Mouse (Mus musculus) heart, embryonic 14.5 days (tissue): ENCODE data around the gene Cdt1. TPM values are rescaled to one million over a fixed set of nuclear protein-coding genes. Genes with fewer than 3 reads are reported as not detected.

Experiments
- ATAC-seq: fragments of 200-750 bp; cut with Nextera tagmentation; 2 replicates; pipeline ENCODE4 v1.8.0; 2017; ENCODE audit warnings: low read depth, moderate TSS enrichment; ENCODE audit not compliant: insufficient number of reproducible peaks, insufficient read depth, low FRiP score
- H3K27ac ChIP-seq, 2 experiments: fragments of 200-500 bp in 1 of 2; fragments of 300-500 bp in 1 of 2; sonication (generic) in 1 of 2; replicated peaks in 1 of 2; 2 replicates each; pipeline ENCODE4 v1.5.1; 2012 to 2014; ENCODE audit warnings: low read depth in 2 of 2, low read length in 2 of 2, control low read depth in 1 of 2, mild to moderate bottlenecking in 1 of 2, mixed read lengths in 1 of 2; ENCODE audit not compliant: control insufficient read depth in 1 of 2, insufficient read depth in 1 of 2
- H3K27me3 ChIP-seq: fragments of 300-500 bp; sonication (generic); 2 replicates; pipeline ENCODE4 v1.6.1; 2014; ENCODE audit warnings: mild to moderate bottlenecking, low read length, control low read depth; ENCODE audit not compliant: control insufficient read depth, insufficient read depth
- H3K36me3 ChIP-seq: fragments of 300-500 bp; sonication (generic); 2 replicates; pipeline ENCODE4 v1.6.1; 2014; ENCODE audit warnings: mild to moderate bottlenecking, control low read depth, low read length, mixed read lengths; ENCODE audit not compliant: control insufficient read depth, insufficient read depth
- H3K4me1 ChIP-seq, 2 experiments: fragments of 200-500 bp in 1 of 2; fragments of 300-500 bp in 1 of 2; sonication (generic) in 1 of 2; 2 replicates each; pipeline ENCODE4 v1.6.1; 2012 to 2014; ENCODE audit warnings: low read length in 2 of 2, control low read depth in 1 of 2, mixed read lengths in 1 of 2; ENCODE audit not compliant: control insufficient read depth in 2 of 2, insufficient read depth in 2 of 2
- H3K4me2 ChIP-seq: fragments of 300-500 bp; sonication (generic); 2 replicates; pipeline ENCODE4 v1.6.1; 2014; ENCODE audit warnings: mild to moderate bottlenecking, low read length
- H3K4me3 ChIP-seq, 2 experiments: fragments of 200-500 bp in 1 of 2; fragments of 300-500 bp in 1 of 2; sonication (generic) in 1 of 2; 2 replicates each; pipeline ENCODE4 v1.5.1; 2012 to 2014; ENCODE audit warnings: low read length in 2 of 2, mild to moderate bottlenecking in 2 of 2, control low read depth in 1 of 2, low read depth in 1 of 2, moderate library complexity in 1 of 2; ENCODE audit not compliant: control insufficient read depth in 1 of 2, insufficient read depth in 1 of 2
- H3K9ac ChIP-seq: fragments of 300-500 bp; sonication (generic); 2 replicates; pipeline ENCODE4 v1.6.1; 2014; ENCODE audit warnings: mild to moderate bottlenecking, low read length
- H3K9me3 ChIP-seq: fragments of 300-500 bp; sonication (generic); 2 replicates; pipeline ENCODE4 v1.6.1; 2016; ENCODE audit warnings: low read length, control low read depth; ENCODE audit not compliant: control insufficient read depth
- WGBS: fragments of 180-500 bp; shearing (Covaris S2); extraction: QIAGEN DNeasy Blood & Tissue Kit; methylation state at CpG from one replicate; pipeline ENCODE4 v1.1.7; 2014; 5-methylcytosine and 5-hydroxymethylcytosine counted together
- polyA plus RNA-seq: library from polyadenylated mRNA; unstranded; fragments of >200 nt; fragmentation: Nextera tagmentation; extraction: Ambion mirVana; gene quantifications from 2 replicates; pipeline ENCODE4 v1.2.1, GENCODE M21; 2014

Gene Cdt1
- 23.2 and 27.6 TPM in 2 replicates for polyA plus RNA-seq

- Histone ChIP-seq H3K27ac (peak within 1 kb of the TSS; percentile 90 to 94), H3K9me3 (no peaks in the 10 kb centered on the region), H3K4me2 (peak within 1 kb of the TSS; percentile 92), H3K4me3 (peak within 1 kb of the TSS; percentile 71 to 88), H3K9ac (peak within 1 kb of the TSS; percentile 93), H3K36me3 (peaks cover 33% of the 10 kb centered on the region), H3K4me1 (peaks cover 14 to 24% of the 10 kb centered on the region in 2 experiments), H3K27me3 (no peaks in the 10 kb centered on the region)
- ATAC-seq: peak; percentile 92
- under 1% methylated on average over 62 of the region's 62 CpGs for WGBS
These were observed at the start of gene Cdt1 for GRCm38 (mm10) chr8:122567361-122568108. Cdt1 (plus strand) TSS chr8:122568015.

DNA sequence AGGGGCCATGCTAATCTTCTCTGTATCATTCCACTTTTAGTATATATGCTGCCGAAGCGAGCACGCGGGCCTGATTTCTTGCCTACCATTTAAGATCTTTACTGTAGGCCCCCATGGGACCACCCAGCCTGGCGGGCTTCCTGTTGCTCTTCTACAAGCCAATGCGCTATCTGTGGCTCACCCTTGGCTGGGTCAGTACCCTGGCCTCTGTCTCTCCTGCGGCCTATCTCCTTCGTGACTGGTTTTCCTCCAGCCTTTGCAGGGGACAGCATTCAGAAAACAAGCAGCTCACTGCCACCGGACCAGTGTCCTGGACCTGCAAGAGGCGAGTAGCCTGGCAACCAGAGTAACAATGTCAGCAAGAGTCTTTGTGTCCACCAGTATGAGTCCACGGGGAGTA lies 47.2 kb upstream of the Cdt1 start:
- no peaks in the 10 kb centered on the region for H3K36me3 ChIP-seq
- no peaks in the 10 kb centered on the region for H3K27me3 ChIP-seq
- no peak overlapping the region; the same call in 1 of the 2 replicates for H3K9ac ChIP-seq
- no peak for ATAC-seq
- no peak overlapping the region for H3K4me3 ChIP-seq
- H3K9me3 ChIP-seq: no peaks in the 10 kb centered on the region
- 58% methylated on average over 11 of the region's 11 CpGs for WGBS
- H3K4me2 ChIP-seq: no peak overlapping the region
- peaks cover 58 to 80% of the 10 kb centered on the region in 2 experiments for H3K4me1 ChIP-seq
- peak overlapping the region; percentile 0 to 90; a peak in 3 of 4 replicates for H3K27ac ChIP-seq

- no peaks in the 10 kb centered on the region for H3K9me3 ChIP-seq
- 25% methylated on average over 14 of the region's 14 CpGs for WGBS
- peak overlapping the region; percentile 80 to 83 for H3K27ac ChIP-seq
- no peaks in the 10 kb centered on the region for H3K27me3 ChIP-seq
- H3K36me3 ChIP-seq: no peaks in the 10 kb centered on the region
- H3K9ac ChIP-seq: peak overlapping the region; percentile 66
- ATAC-seq: no peak
- no peak overlapping the region for H3K4me3 ChIP-seq
- H3K4me2 ChIP-seq: peak overlapping the region; percentile 54
- peaks cover 64 to 79% of the 10 kb centered on the region in 2 experiments for H3K4me1 ChIP-seq
These were observed 44.8 kb upstream of the Cdt1 start for GRCm38 (mm10) chr8:122522796-122523651.

DNA sequence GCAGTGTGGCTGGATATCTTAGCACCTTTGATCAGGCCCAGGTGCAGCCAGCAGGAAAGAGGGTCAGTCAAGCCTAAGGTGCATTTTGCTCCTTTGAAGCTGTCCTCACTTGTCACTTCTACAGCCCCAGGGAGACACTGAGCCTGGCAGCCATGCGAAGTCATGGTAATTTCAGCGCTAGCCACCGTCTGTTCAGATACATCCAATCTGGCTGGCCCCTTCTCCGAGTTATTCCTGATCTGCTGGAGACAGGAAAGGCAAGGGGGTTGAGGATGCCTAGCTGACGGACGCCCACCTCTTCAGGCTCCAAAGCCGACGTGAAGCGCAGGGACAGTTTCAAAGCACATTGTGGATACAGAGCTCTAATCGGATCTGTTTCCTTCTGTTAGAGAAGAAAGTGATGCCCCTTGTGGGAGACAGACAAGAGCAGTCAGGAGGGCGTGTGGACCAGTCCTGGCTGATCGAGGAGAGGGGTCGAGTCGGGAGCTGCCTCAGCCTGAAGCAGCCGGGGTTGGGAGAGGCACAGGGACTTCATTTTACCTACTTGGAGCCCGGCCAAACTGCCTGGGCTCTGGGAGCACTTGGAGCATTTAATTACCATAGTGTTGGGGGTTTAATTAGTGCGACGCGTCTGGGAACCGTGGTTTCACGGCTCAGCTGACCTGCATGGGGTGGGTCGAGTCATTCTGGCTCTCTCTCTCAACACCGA lies 44.0 kb upstream of the Cdt1 start:
- Histone ChIP-seq H3K27me3 (no peaks in the 10 kb centered on the region), H3K4me1 (peaks cover 56 to 71% of the 10 kb centered on the region in 2 experiments), H3K27ac (peak overlapping the region; percentile 80 to 83), H3K36me3 (no peaks in the 10 kb centered on the region), H3K9me3 (no peaks in the 10 kb centered on the region), H3K4me2 (peak overlapping the region; percentile 54), H3K9ac (peak overlapping the region; percentile 66), H3K4me3 (no peak overlapping the region)
- WGBS: 15% methylated on average over 23 of the region's 23 CpGs
- no peak for ATAC-seq

GRCm38 (mm10) chr8:122524506-122524905 lies 43.3 kb upstream of the Cdt1 start:
- ATAC-seq: no peak
- Histone ChIP-seq H3K9ac (peak overlapping the region; percentile 66), H3K9me3 (no peaks in the 10 kb centered on the region), H3K36me3 (no peaks in the 10 kb centered on the region), H3K4me2 (peak overlapping the region; percentile 54; the same call in 1 of the 2 replicates), H3K27me3 (no peaks in the 10 kb centered on the region), H3K27ac (peak overlapping the region; percentile 80 to 90), H3K4me3 (no peak overlapping the region), H3K4me1 (peaks cover 53 to 66% of the 10 kb centered on the region in 2 experiments)
- 74% methylated on average over 6 of the region's 6 CpGs for WGBS

- no peak for ATAC-seq
- Histone ChIP-seq H3K4me3 (no peak overlapping the region), H3K9me3 (no peaks in the 10 kb centered on the region), H3K4me1 (peaks cover 50 to 62% of the 10 kb centered on the region in 2 experiments), H3K27me3 (no peaks in the 10 kb centered on the region), H3K9ac (peak overlapping the region; percentile 41; the same call in 1 of the 2 replicates), H3K27ac (peak overlapping the region in 1 of 2 experiments; percentile 90; a peak in 2 of 4 replicates), H3K4me2 (no peak overlapping the region), H3K36me3 (no peaks in the 10 kb centered on the region)
- 59% methylated on average over 6 of the region's 6 CpGs for WGBS
These were observed 42.8 kb upstream of the Cdt1 start for GRCm38 (mm10) chr8:122525004-122525403.

DNA sequence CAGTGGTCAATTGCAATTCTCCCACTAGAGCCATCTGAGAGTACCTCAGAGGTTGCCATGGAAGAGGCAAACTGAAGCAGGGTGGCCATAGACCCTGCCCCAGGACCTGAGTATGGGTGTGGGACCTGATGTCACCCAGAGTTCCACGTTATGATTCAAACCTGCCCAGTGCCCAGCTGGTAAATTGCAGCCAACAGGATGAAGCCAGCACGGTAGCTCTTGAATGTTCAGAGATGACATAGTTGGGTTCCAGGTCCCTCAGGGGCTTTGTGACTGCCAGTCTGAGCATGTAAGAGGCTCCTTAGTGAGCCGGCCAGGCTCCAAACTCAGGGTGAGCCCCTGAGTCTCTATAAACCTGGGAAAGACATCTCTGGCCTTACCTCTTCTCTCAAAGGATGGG lies 41.7 kb upstream of the Cdt1 start:
- H3K27me3 ChIP-seq: no peaks in the 10 kb centered on the region
- no peaks in the 10 kb centered on the region for H3K36me3 ChIP-seq
- H3K9ac ChIP-seq: peak overlapping the region; percentile 42; the same call in 1 of the 2 replicates
- H3K4me1 ChIP-seq: peaks cover 52 to 58% of the 10 kb centered on the region in 2 experiments
- H3K9me3 ChIP-seq: no peaks in the 10 kb centered on the region
- H3K27ac ChIP-seq: peak overlapping the region; percentile 88 to 90
- H3K4me2 ChIP-seq: peak overlapping the region; percentile 11; the same call in 1 of the 2 replicates
- H3K4me3 ChIP-seq: no peak overlapping the region
- 29% methylated on average over 3 of the region's 3 CpGs for WGBS
- no peak for ATAC-seq
